Mouse (Mus musculus) embryonic fibroblast, embryonic 13.5 days (primary cell): ENCODE results near the gene Ccdc61. TPM values are rescaled to one million over a fixed set of nuclear protein-coding genes. Genes with fewer than 3 reads are reported as not detected.

Experiments used
- H3K27ac ChIP-seq: 2 replicates; pipeline ENCODE4 v1.5.1; 2012; ENCODE audit warnings: low read length, control low read depth, inconsistent platforms; ENCODE audit not compliant: insufficient read depth
- H3K4me1 ChIP-seq: 2 replicates; pipeline ENCODE4 v1.6.1; 2011; ENCODE audit warnings: low read length; ENCODE audit not compliant: control insufficient read depth, insufficient read depth
- H3K4me3 ChIP-seq: 2 replicates; pipeline ENCODE4 v1.5.1; 2011; ENCODE audit warnings: mild to moderate bottlenecking, control low read depth, low read length; ENCODE audit not compliant: insufficient read depth
- CTCF ChIP-seq: IDR thresholded peaks from 2 replicates; pipeline ENCODE4 v1.5.1; 2011; ENCODE audit warnings: mild to moderate bottlenecking, control low read depth, low read length, moderate library complexity, borderline replicate concordance; ENCODE audit not compliant: insufficient read depth
- POLR2A ChIP-seq: IDR thresholded peaks from 2 replicates; pipeline ENCODE4 v1.6.1; 2011; ENCODE audit warnings: low read depth, mild to moderate bottlenecking, control low read depth, low read length, moderate library complexity
- polyA plus RNA-seq: library from polyadenylated mRNA; stranded (reverse); fragments of >200 nt; gene quantifications from 2 replicates; pipeline ENCODE4 v1.2.4, GENCODE M21; 2011; ENCODE audit warnings: low read depth; ENCODE audit not compliant: missing spikeins, insufficient read length

Gene Ccdc61
- polyA plus RNA-seq, 1 experiment: 10.5 TPM

DNA sequence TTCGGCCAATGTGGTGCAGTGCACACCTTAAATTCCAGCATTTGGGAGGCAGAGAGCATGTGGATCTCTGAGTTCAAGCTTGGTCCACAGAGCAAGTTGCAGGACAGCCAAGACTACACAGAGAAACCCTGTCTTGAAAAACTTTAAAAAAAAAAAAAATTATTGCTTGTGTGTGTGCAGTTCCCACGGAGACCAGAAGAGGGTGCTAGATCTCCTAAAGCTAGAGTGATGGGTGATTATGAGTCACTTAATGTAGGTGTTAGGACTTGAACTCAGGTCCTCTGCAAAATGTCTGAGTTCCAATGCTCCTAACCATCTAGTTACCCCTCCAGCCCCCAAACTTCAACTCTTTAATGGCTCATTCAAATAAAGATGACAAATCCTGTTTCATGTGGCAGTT lies 41.7 kb downstream of the Ccdc61 start:
- no peak for TF ChIP-seq POLR2A
- no peak for TF ChIP-seq CTCF
- no peak overlapping the region for H3K27ac ChIP-seq

DNA sequence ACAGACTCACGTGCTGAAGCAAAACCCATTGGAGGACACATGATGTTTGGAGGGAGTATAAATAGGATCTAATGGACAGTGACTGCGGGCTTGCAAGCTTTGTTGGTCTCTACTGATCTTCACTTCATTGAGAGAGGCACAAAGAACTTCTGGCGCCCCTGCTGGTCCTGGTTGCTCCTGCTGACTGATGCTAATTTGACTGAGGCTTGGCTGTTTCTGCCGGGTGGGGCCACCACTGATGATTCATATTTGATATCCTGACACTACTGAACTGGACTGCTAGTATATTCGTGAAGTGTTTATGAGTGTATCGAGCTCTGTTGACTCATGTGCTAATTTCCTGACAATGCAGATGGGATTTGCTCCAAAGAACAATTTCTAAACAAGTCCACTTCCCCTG lies 47.4 kb downstream of the Ccdc61 start:
- peaks cover 9% of the 10 kb centered on the region for H3K4me1 ChIP-seq

More for the DNA sequence above, 41.7 kb downstream of the Ccdc61 start:
- no peak overlapping the region for H3K4me3 ChIP-seq
- H3K4me1 ChIP-seq: no peaks in the 10 kb centered on the region

DNA sequence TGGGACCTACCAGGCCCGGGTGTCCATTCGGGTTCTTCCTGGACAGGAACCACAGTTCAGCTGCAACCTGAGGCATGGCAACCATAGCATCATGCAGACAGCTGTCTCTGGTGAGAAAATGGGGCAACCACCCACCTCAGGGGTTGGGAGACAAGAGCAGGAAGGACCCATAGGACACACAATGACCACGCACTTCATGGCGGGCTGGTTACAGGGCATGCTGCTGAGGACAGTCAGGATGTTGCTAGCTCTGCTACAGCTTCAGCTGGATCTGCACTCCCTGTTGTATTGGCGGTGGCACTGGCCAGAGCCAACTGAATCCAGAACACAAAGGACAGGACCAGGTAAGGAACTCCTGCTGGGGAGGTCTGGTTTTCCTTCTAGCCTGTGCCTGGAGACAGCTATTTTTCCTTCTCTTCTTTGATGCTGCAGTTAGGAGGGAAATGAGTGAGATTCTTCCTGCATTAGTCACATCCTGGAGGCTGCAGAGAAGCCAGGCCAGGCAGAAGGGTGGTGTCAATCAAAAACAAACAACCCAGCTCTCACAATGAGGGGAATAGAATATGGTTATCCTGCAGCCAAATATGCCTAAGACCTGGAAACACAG lies 51.8 kb downstream of the Ccdc61 start:
- no peak for TF ChIP-seq POLR2A
- no peak for TF ChIP-seq CTCF
- H3K27ac ChIP-seq: peak overlapping the region; percentile 35
- H3K4me1 ChIP-seq: peaks cover 9% of the 10 kb centered on the region
- H3K4me3 ChIP-seq: no peak overlapping the region

More for the DNA sequence above, 47.4 kb downstream of the Ccdc61 start:
- TF ChIP-seq POLR2A (no peak), CTCF (no peak)
- Histone ChIP-seq H3K4me3 (no peak overlapping the region), H3K27ac (no peak overlapping the region)

DNA sequence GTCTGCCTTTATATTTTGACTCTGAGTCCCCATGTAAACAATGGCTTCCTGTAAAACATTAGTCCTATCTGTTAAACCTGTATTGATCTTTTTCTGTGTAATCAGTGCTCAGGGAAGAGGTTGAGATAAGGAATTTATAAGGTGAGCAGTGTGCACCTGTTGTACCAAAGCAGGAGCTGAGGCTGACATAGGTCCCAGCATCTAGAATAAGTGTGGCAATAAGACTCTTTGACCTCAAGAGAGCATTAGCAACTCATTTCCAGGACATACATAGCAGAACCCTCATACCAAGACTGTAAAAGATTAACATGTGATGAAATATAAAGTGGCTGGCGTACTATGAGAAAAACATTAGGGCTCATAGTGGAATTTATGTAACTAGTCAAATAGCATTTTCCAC lies 61.8 kb downstream of the Ccdc61 start:
- Histone ChIP-seq H3K27ac (no peak overlapping the region), H3K4me3 (no peak overlapping the region), H3K4me1 (no peaks in the 10 kb centered on the region)
- TF ChIP-seq CTCF: no peak
- TF ChIP-seq POLR2A: no peak

DNA sequence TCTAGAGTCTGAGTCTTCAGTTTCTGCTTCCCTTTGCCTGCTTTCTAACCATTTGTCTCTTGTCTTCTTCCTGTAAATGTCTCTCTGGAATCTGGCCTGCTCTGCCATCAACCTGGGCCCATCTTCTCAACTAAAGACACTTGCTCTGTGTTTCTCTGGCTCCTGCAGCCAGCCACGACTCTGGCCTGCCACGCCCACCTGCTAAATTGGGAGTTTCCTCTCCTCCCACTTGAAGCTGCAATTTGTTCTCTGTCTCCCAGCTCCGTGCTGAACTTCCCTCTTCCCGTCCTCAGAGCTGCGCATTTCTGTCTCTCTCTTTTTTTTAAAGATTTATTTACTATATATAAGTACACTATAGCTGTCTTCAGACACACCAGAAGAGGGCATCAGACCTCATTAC lies 65.4 kb downstream of the Ccdc61 start:
- Histone ChIP-seq H3K4me3 (no peak overlapping the region), H3K27ac (no peak overlapping the region), H3K4me1 (no peaks in the 10 kb centered on the region)
- TF ChIP-seq CTCF (no peak), POLR2A (no peak)

DNA sequence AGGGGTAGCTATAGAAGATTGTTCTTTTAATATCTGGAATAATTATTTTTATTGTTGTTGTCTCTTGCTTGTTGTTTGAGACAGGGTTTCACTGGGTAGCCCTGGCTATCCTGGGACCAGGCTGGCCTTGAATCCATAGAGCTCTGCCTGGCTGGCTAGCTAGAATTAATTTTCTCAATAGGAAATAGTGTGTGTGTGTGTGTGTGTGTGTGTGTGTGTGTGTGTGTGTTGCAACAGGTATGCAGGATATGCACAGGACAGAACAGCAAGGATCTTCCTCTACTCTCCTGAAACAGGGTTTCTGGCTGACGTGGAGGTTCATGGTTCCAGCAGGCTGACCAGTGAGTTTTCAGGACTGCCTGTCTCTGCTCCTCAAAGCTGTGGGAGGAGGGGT lies 69.0 kb downstream of the Ccdc61 start:
- TF ChIP-seq POLR2A (no peak), CTCF (no peak)
- Histone ChIP-seq H3K27ac (peak overlapping the region; percentile 75; the same call in 1 of the 2 replicates), H3K4me3 (peak overlapping the region; percentile 34), H3K4me1 (no peaks in the 10 kb centered on the region)

Other genes starting within 250 kb of the Ccdc61 start
- not detected in 2 replicates for gene Psg20, start 224.2 kb downstream of the Ccdc61 start, polyA plus RNA-seq
- not detected in 2 replicates for gene Psg22, start 192.3 kb downstream of the Ccdc61 start, polyA plus RNA-seq
- gene Psg19, start 111.9 kb downstream of the Ccdc61 start, polyA plus RNA-seq: not detected in 2 replicates
- not detected in 2 replicates for gene Psg17, start 88.8 kb downstream of the Ccdc61 start, polyA plus RNA-seq
- 1.8 and 3.0 TPM in 2 replicates for gene Mill2, start 70.4 kb downstream of the Ccdc61 start, polyA plus RNA-seq
- gene Pglyrp1, start 39.1 kb downstream of the Ccdc61 start, polyA plus RNA-seq: not detected in 2 replicates
- 0.23 and 0.30 TPM in 2 replicates for gene Nova2, start 15.5 kb upstream of the Ccdc61 start, polyA plus RNA-seq
- not detected in 2 replicates for gene Nanos2, start 77.0 kb upstream of the Ccdc61 start, polyA plus RNA-seq
- 8.4 and 10.6 TPM in 2 replicates for gene Mypop, start 80.8 kb upstream of the Ccdc61 start, polyA plus RNA-seq
- 13.2 and 15.6 TPM in 2 replicates for gene Irf2bp1, start 93.6 kb upstream of the Ccdc61 start, polyA plus RNA-seq
- not detected in 2 replicates for gene Foxa3, start 113.1 kb upstream of the Ccdc61 start, polyA plus RNA-seq
- gene Sympk, start 114.0 kb upstream of the Ccdc61 start, polyA plus RNA-seq: 72.6 and 78.3 TPM in 2 replicates
- gene Rsph6a, start 144.3 kb upstream of the Ccdc61 start, polyA plus RNA-seq: not detected in 2 replicates
- gene Dmwd, start 165.8 kb upstream of the Ccdc61 start, polyA plus RNA-seq: 39.0 and 47.0 TPM in 2 replicates
- 75.4 and 114 TPM in 2 replicates for gene Dmpk, start 173.4 kb upstream of the Ccdc61 start, polyA plus RNA-seq
- gene Six5, start 184.2 kb upstream of the Ccdc61 start, polyA plus RNA-seq: 7.4 and 11.4 TPM in 2 replicates
- not detected in 2 replicates for gene Gm4969, start 208.0 kb upstream of the Ccdc61 start, polyA plus RNA-seq
- gene Fbxo46, start 209.4 kb upstream of the Ccdc61 start, polyA plus RNA-seq: 4.8 and 7.1 TPM in 2 replicates
- gene Qpctl, start 238.9 kb upstream of the Ccdc61 start, polyA plus RNA-seq: 16.3 and 19.2 TPM in 2 replicates
- 70.0 and 71.3 TPM in 2 replicates for gene Snrpd2, start 239.3 kb upstream of the Ccdc61 start, polyA plus RNA-seq